Mouse (Mus musculus) adrenal gland, postnatal 36 days (tissue): ENCODE measurements at regions not wholly inside any gene's neighbourhood (a gene's known extent, or its start where the extent isn't known, plus 50 kb on each side); places are given as distances from the start of the nearest gene placed in this dataset.
"Not testable (repeated sequence)": the region's sequence is repeated elsewhere in the genome, so short reads cannot be mapped to it uniquely, and the experiment has no call there.

Experiments used
- DNase-seq, 2 experiments: peaks; one replicate each; pipeline ENCODE4 v3.0.0; 2021; ENCODE audit warnings: mixed read lengths in 1 of 2

- DNase-seq: no peak
These were observed 61.7 kb upstream of the Cpm start for GRCm38 (mm10) chr10:117567379-117568137.

GRCm38 (mm10) chr10:117566648-117567378 lies 62.5 kb upstream of the Cpm start:
- DNase-seq: no peak

- DNase-seq: no peak
These were observed 63.1 kb upstream of the Cpm start for GRCm38 (mm10) chr10:117566204-117566603.

GRCm38 (mm10) chr10:117565529-117566086 lies 63.7 kb upstream of the Cpm start:
- no peak for DNase-seq

- no peak for DNase-seq
These were observed 64.2 kb upstream of the Cpm start for GRCm38 (mm10) chr10:117565110-117565509.

GRCm38 (mm10) chr10:117564118-117565040 lies 64.9 kb upstream of the Cpm start:
- DNase-seq: no peak

- DNase-seq: no peak
These were observed 65.7 kb upstream of the Cpm start for GRCm38 (mm10) chr10:117563429-117564117.

- not testable (repeated sequence) for DNase-seq
These were observed 66.5 kb upstream of the Cpm start for GRCm38 (mm10) chr10:117562850-117563248.

GRCm38 (mm10) chr10:117561909-117562849 lies 67.1 kb upstream of the Cpm start:
- DNase-seq: no peak

GRCm38 (mm10) chr10:117561279-117561820 lies 68.0 kb upstream of the Cpm start:
- DNase-seq: no peak

GRCm38 (mm10) chr10:117560396-117561278 lies 68.7 kb upstream of the Cpm start:
- DNase-seq: no peak

GRCm38 (mm10) chr10:117559615-117560395 lies 69.5 kb upstream of the Cpm start:
- DNase-seq: no peak

GRCm38 (mm10) chr10:117558891-117559614 lies 70.2 kb upstream of the Cpm start:
- no peak for DNase-seq

GRCm38 (mm10) chr10:117558292-117558800 lies 71.0 kb upstream of the Cpm start:
- DNase-seq: no peak

- no peak for DNase-seq
These were observed 71.6 kb upstream of the Cpm start for GRCm38 (mm10) chr10:117557666-117558065.

GRCm38 (mm10) chr10:117556851-117557542 lies 72.3 kb upstream of the Cpm start:
- no peak for DNase-seq
